8 mouse cellular contexts compared by ENCODE assay signal in genomic region chr1:143730899-143731298, GRCm38 (mm10). TPM values are rescaled to one million over a fixed set of nuclear protein-coding genes. Genes with fewer than 3 reads are reported as not detected.
DNase-seq lines count a peak whose midpoint lies in the region; ATAC-seq and TF ChIP-seq lines count a peak whose summit lies in the region.

No protein-coding gene starts in this region.

- no peak overlapping the region for H3K4me2 ChIP-seq in heart, postnatal 0 days (ENCODE audit: low read depth, low read length)

- intact Hi-C loops in gastrocnemius, postnatal 14 days (cut with DNase I; ENCODE audit: low total_unique reads) = no loop called here

- no peaks in the 10 kb centered on the region for H3K9me3 ChIP-seq in heart, postnatal 0 days (replicated peaks; ENCODE audit: control insufficient read depth, low read length)

- peak; percentile 45 for TF ChIP-seq CTCF in heart, postnatal 0 days (IDR thresholded peaks at IDR 0.05; ENCODE audit: low read depth)

- no peaks in the 10 kb centered on the region for H3K27me3 ChIP-seq in heart, postnatal 0 days (ENCODE audit: control insufficient read depth, insufficient read depth, low read length)

- WGBS in heart, postnatal 0 days = 76% methylated on average over 2 of the region's 2 CpGs

- no peaks in the 10 kb centered on the region for H3K4me1 ChIP-seq in heart, postnatal 0 days (ENCODE audit: control insufficient read depth, insufficient read depth)

- ATAC-seq in heart, postnatal 0 days (ENCODE audit: insufficient read depth, low read depth) = no peak

- no peak for DNase-seq in heart, postnatal 0 days (ENCODE audit: low spot score)
- DNase-seq in heart, adult 18-20 months = no peak
- DNase-seq in CD4-positive, CD25-positive, alpha-beta regulatory T cell, adult 2 months (ENCODE audit: low read depth, low spot score) = peak; percentile 68
- DNase-seq in c-Kit-positive CD71-negative TER-119-negative erythroid progenitor cells, embryonic 14.5 days (ENCODE audit: low read depth) = peak; percentile 51
- DNase-seq in lung, postnatal 10 days = peak; percentile 41
- no peak for DNase-seq in testis, postnatal 14 days (ENCODE audit: low spot score)
- no peak for DNase-seq in gastrocnemius, postnatal 14 days
- no peak for DNase-seq in layer of hippocampus, postnatal 36 days

- no peak overlapping the region for H3K27ac ChIP-seq in heart, postnatal 0 days (ENCODE audit: low read depth)

- no peaks in the 10 kb centered on the region for H3K36me3 ChIP-seq in heart, postnatal 0 days (replicated peaks; ENCODE audit: control insufficient read depth, insufficient read depth, low read length)

- no peak overlapping the region for H3K9ac ChIP-seq in heart, postnatal 0 days (replicated peaks; ENCODE audit: low read depth, low read length)

- no peak overlapping the region for H3K4me3 ChIP-seq in heart, postnatal 0 days (ENCODE audit: low read depth, low read length)

- TF ChIP-seq EP300 in heart, postnatal 0 days (IDR thresholded peaks at IDR 0.05; ENCODE audit: low read depth) = no peak

RNA-seq across cellular contexts. Expression of gene Glrx2, which starts 14.8 kb away (rescaled TPM):
- 5.8 and 9.8 TPM in 2 replicates for total RNA-seq in heart, postnatal 0 days (2014; rRNA removed; ENCODE audit: low replicate concordance)
- 123 and 128 TPM in 2 replicates for polyA plus RNA-seq in heart, postnatal 0 days (2015; fragmentation: Nextera tagmentation; extraction: Ambion mirVana)
- 10 to 100 TPM; 77.6 to 77.8 TPM for total RNA-seq in heart, adult 18-20 months (2021)
- 10 to 100 TPM; 70.1 to 76.4 TPM for total RNA-seq in gastrocnemius, postnatal 14 days (2021)
- 100 to 1,000 TPM; 110 to 116 TPM for total RNA-seq in layer of hippocampus, postnatal 36 days (2021)

RNA-seq across cellular contexts. Expression of gene Cdc73, which starts 28.2 kb away (rescaled TPM):
- 4.3 and 9.9 TPM in 2 replicates for total RNA-seq in heart, postnatal 0 days (2014; rRNA removed; ENCODE audit: low replicate concordance)
- polyA plus RNA-seq in heart, postnatal 0 days (2015; fragmentation: Nextera tagmentation; extraction: Ambion mirVana) = 9.9 and 10.7 TPM in 2 replicates
- total RNA-seq in heart, adult 18-20 months (2021) = 10 to 100 TPM; 54.2 to 54.9 TPM
- 10 to 100 TPM; 46.0 to 49.2 TPM for total RNA-seq in gastrocnemius, postnatal 14 days (2021)
- total RNA-seq in layer of hippocampus, postnatal 36 days (2021) = 10 to 100 TPM; 74.8 to 80.2 TPM

RNA-seq across cellular contexts. Expression of gene Trove2, which starts 46.0 kb away (rescaled TPM):
- total RNA-seq in heart, postnatal 0 days (2014; rRNA removed; ENCODE audit: low replicate concordance) = 13.1 and 14.9 TPM in 2 replicates
- polyA plus RNA-seq in heart, postnatal 0 days (2015; fragmentation: Nextera tagmentation; extraction: Ambion mirVana) = 7.5 and 8.6 TPM in 2 replicates
- total RNA-seq in heart, adult 18-20 months (2021) = 1 to 10 TPM; 8.9 to 9.1 TPM
- 1 to 10 TPM; 3.7 to 3.8 TPM for total RNA-seq in gastrocnemius, postnatal 14 days (2021)
- total RNA-seq in layer of hippocampus, postnatal 36 days (2021) = 10 to 100 TPM; 32.0 to 32.4 TPM

RNA-seq across cellular contexts. Expression of gene Uchl5, which starts 46.2 kb away (rescaled TPM):
- 5.8 and 7.2 TPM in 2 replicates for total RNA-seq in heart, postnatal 0 days (2014; rRNA removed; ENCODE audit: low replicate concordance)
- polyA plus RNA-seq in heart, postnatal 0 days (2015; fragmentation: Nextera tagmentation; extraction: Ambion mirVana) = 46.4 and 49.3 TPM in 2 replicates
- total RNA-seq in heart, adult 18-20 months (2021) = 10 to 100 TPM; 16.3 to 21.1 TPM
- 10 to 100 TPM; 21.3 to 25.9 TPM for total RNA-seq in gastrocnemius, postnatal 14 days (2021)
- total RNA-seq in layer of hippocampus, postnatal 36 days (2021) = 10 to 100 TPM; 33.8 to 39.5 TPM

Comparison
In these comparisons a context has a peak if more than half of its experiments do, and no peak if none do; other contexts are left out.
1. DNase-seq: peak in CD4-positive, CD25-positive, alpha-beta regulatory T cell, adult 2 months (single experiment), c-Kit-positive CD71-negative TER-119-negative erythroid progenitor cells, embryonic 14.5 days (single experiment) and lung, postnatal 10 days (single experiment); none in heart, postnatal 0 days (single experiment), heart, adult 18-20 months (0 of 2), testis, postnatal 14 days (single experiment), gastrocnemius, postnatal 14 days (single experiment) and layer of hippocampus, postnatal 36 days (0 of 2).